Mouse (Mus musculus) embryo, embryonic 10.5 days (tissue): ENCODE data around the gene Sgpp1.
A peak's percentile ranks its signal among the peaks of the same experiment; 100 is the strongest.

Experiments
- DNase-seq: peaks from one replicate; pipeline ENCODE4 v3.0.0-alpha.2; 2015; ENCODE audit warnings: low spot score

The Sgpp1 gene

GRCm38 (mm10) chr12:75735246-75736200, at the start of gene Sgpp1:
Gene Sgpp1 (minus strand): TSS chr12:75735729.
- peak; percentile 92 for DNase-seq

GRCm38 (mm10) chr12:75784271-75784751, 48.8 kb upstream of the Sgpp1 start:
- no peak for DNase-seq

- no peak for DNase-seq
Measured at GRCm38 (mm10) chr12:75781995-75782394, 46.5 kb upstream of the Sgpp1 start.

DNA sequence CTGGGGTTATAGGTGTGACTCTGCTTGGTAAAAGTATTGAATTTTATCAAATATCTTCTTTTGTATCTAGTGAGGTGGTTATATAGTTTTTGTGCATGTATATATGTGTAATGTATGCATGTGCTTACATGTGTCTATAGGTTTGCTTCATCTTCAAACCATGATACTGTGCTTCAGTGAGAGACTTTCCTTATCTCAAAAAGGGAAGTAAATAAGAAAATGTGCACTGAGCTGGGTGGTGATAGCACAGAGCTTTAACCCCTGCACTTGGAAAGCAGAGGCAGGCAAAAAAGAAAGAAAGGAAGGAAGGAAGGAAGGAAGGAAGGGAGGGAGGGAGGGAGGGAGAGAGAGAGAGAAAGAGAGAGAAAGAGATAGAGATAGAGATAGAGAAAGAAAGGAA, 45.9 kb upstream of the Sgpp1 start:
- no peak for DNase-seq

GRCm38 (mm10) chr12:75772424-75773034, 37.0 kb upstream of the Sgpp1 start:
- peak; percentile 78 for DNase-seq

- no peak for DNase-seq
Measured at GRCm38 (mm10) chr12:75771410-75771809, 35.9 kb upstream of the Sgpp1 start.

DNA sequence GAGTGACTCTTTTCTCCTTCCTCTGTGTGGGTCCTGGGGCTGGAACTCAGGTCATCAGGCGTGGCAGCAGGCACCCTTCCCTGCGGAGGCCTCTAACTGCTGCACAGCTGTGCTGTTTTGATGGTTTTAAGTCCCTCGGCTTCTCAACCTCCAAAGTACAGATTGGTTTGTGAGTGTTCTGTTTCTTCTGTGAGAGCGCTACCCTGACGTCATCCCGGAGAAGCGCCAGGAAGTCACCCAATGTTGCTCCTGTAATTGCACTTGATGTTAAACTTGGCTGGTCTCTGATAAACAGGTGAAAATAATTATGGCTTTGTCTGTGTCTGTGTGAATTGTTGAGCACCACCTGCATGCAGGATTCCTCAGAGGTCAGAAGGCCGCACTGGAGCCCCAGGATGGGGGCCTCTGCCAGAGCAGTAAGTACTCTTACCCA, 31.4 kb upstream of the Sgpp1 start:
- peak; percentile 22 for DNase-seq

- no peak for DNase-seq
Measured at GRCm38 (mm10) chr12:75766395-75766794, 30.9 kb upstream of the Sgpp1 start.

GRCm38 (mm10) chr12:75765751-75766150, 30.2 kb upstream of the Sgpp1 start:
- DNase-seq: no peak

- no peak for DNase-seq
Measured at GRCm38 (mm10) chr12:75756387-75756786, 20.9 kb upstream of the Sgpp1 start.

GRCm38 (mm10) chr12:75753730-75754129, 18.2 kb upstream of the Sgpp1 start:
- no peak for DNase-seq

DNA sequence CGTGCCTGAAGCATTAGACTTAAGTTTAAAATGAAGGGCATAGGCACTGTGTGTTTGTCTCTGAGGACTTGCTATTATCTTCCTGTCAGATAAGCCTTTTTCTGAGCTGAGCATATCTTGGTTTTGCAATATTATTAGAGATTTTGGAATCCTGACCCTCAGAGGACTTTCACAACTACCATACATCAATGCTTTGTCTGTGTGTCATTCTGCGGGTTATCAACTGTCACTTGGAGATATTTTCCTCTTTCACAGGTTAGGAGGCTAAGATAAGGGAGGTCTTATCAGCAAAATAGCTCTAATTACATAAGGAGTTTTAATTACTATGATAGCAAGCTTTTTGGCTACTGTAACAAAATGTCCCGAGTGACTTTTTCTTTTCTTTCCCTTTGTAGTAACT, 16.5 kb upstream of the Sgpp1 start:
- DNase-seq: no peak

DNA sequence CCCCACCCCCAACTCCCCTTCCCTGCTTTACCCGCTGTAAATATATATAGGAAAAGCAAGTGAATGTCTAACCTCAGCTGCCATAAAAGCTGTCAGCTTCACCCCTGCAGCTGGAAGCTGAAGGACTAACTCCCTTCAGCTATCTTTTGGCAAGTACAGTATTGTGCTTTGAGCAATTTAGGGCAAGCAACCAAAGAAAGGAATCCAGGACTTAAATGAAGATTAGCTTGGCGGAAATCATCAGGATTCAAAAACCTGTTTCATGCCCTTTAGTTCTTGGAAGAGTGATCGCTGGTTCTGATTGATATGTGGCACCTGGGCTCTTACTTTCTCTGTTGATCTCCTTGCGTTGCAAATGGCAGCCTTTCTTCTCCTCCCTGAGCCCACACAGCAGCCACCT, 13.0 kb upstream of the Sgpp1 start:
- no peak for DNase-seq

GRCm38 (mm10) chr12:75745697-75746290, 10.3 kb upstream of the Sgpp1 start:
- no peak for DNase-seq

GRCm38 (mm10) chr12:75742101-75742500, 6.6 kb upstream of the Sgpp1 start:
- no peak for DNase-seq

DNA sequence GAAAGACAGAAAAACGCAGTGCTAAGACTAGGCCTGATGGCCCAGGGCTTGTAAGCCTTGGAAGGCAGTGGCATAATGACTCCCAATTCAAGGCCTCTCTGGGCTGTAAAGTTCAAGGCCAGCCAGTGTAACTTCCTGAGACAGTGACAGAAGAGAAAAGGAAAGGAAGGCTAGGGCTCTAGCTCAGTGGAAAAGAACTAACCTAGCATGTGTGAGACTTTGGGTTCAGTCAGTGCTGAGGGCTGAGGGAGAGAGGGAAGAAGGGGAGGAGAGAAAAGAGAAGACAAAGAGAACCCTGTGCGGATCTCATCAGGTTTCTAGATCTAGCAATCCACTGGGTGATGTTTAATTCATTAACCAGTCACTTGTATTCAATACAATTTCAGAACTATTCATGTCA, 5.7 kb upstream of the Sgpp1 start:
- DNase-seq: no peak

DNA sequence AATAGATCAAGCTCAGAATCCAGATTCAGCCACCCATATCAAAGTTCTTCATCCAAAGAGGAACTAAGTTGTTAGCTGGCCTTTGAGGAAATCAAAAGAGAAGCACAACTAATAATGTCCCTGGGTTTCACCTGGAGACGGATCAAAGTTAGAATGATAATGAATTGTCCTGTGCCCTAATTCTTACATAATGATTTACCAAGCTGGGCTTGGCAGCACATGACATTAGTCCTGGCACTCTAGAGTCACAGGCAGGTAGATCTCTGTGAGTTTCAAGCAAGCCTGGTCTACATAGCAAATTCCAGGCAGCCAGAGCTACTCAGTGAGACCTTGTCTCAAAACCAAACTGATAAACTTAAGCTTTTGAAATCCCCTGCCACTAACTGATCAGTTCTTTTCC, 4.9 kb upstream of the Sgpp1 start:
- no peak for DNase-seq

DNA sequence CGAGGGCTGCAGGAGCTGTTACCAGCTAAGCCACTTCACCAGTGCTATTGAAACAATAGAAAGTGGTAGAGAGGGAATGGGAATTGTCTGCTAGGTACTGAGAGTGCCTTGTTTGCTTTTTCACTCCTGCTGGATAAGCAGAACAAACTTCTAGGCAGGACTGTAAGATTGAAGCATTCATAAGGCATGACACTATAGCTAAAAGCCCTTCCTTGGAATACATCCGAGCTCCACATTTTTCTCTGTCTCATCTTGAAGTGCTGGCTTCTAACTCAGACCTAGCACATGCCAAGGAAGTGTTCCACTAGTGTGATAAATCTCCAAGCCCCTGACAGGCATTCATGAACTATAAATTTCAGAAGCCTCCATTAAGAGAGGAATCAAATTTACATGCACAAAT, 4.1 kb upstream of the Sgpp1 start:
- no peak for DNase-seq

- DNase-seq: no peak
Measured at GRCm38 (mm10) chr12:75736296-75736695, 767 bp upstream of the Sgpp1 start.

GRCm38 (mm10) chr12:75734891-75735245, 661 bp downstream of the Sgpp1 start:
- DNase-seq: peak; percentile 59

- peak; percentile 45 for DNase-seq
Measured at GRCm38 (mm10) chr12:75734167-75734566, 1.4 kb downstream of the Sgpp1 start.

DNA sequence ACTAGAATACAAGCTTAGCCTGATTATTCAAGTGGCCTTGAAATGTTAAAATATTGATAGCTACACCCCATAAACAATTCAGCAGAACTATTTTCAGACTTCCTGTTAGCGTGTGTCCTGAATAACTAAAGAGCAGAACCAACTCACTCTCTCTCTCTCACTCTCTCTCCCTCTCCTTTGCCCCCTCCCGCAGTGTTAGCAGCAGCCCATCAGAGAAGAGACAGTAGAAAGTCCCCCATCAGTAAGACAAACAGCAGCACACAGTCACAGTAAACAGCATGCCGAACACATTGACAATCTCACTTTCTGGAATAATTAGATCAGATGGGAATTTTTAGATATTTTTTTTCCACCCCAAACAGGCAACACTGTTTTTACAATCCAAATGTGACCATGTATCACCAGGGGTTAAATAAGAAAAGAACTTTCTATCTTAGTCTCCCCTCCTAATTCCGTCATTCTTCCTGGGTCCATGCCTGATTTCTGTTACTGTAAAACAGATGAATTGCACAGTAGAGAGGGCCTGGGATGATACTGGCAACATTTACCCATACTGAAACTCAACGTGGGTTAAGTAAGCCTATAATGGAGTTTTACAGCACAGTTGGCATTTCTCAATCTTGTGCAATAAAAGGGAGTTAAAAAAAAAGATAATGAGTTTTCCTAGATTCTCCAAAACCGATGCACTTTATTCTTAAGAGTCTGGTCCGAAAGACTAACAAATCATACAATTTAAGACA, 2.0 kb downstream of the Sgpp1 start:
- DNase-seq: no peak
